Mouse (Mus musculus) layer of hippocampus, adult 8-10 months (tissue): ENCODE data around the gene Rbm42. TPM values are rescaled to one million over a fixed set of nuclear protein-coding genes. Genes with fewer than 3 reads are reported as not detected.

Source experiments
- DNase-seq, 2 experiments: peaks; one replicate each; pipeline ENCODE4 v3.0.0; 2022; ENCODE audit warnings: low spot score in 2 of 2
- total RNA-seq, 4 experiments: library from RNA; stranded (reverse); gene quantifications; 2 replicates each; pipeline ENCODE4 v1.2.4; 2022

The Rbm42 gene
- total RNA-seq, 4 experiments from 2014 or later = 61.9 to 71.5 (median 70.1) TPM

DNA sequence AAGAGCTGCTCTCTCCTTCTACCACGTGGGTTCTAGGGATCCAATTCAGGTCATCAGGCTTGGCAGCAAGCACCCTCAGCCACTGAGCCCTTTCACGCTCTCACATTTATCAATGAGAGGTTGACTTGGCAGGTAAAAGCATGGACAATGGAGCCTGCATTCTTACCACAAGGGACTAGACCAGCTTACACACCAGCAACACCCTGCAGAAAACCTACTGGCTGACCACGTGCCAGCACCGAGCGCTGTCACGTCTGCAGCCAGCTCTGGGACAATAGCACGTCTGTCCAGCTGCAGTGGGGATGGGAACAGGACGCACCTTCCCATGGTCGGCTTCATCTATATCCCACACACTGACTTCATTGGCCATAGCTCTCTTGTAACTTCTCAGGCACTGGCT, 31.5 kb downstream of the Rbm42 start:
- DNase-seq = no peak

DNA sequence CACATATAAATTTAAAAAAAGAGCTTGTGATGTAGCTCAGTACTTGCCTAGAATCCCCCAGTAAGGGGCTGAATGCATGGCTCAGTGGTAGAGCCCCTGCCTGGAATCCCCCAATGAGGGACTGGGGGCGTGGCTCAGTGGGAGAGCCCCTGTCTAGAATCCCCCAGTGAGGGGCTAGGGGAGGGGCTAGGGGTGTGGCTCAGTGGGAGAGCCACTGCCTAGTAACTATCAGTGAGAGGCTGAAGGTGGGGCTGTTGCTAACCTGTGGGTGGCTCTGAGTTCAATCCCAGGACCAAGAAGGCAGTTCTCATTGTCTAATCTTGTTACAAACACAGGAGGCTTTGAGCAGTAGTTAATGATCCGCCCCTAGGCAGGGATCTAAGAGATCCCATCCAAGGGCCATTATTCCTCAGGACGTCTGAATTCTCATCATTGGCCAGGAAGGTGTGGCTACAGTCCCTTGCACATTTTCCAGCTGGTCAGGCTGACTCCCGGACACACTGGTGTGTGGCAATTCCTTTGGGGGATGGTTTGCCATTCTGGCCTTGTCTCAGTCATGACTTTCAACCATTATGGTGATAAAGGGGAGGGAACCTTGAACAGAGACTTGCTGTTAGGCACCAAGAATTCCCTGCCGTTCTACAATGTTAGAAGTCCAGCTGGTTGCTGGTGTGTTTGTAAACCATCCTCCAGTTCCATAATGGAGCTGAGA, 34.9 kb downstream of the Rbm42 start:
- no peak for DNase-seq

DNA sequence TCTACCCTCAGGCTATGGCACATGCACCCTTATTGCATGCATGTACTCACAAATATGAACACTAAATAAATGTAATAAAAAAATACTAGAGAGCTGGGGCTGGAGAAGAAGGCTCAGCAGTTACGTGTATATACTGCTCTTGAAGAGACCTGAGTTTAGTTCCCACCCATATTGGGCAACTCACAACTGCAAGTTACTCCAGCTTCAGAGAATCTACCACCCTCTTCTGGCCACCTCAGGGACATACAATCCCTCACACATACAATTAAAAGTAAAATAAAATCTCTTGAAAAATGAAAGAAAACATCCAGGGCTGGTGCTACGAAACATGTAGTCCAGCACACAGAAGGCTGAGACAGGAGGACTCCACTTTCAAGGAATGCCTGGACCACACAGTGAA, 35.7 kb downstream of the Rbm42 start:
- DNase-seq = no peak

DNA sequence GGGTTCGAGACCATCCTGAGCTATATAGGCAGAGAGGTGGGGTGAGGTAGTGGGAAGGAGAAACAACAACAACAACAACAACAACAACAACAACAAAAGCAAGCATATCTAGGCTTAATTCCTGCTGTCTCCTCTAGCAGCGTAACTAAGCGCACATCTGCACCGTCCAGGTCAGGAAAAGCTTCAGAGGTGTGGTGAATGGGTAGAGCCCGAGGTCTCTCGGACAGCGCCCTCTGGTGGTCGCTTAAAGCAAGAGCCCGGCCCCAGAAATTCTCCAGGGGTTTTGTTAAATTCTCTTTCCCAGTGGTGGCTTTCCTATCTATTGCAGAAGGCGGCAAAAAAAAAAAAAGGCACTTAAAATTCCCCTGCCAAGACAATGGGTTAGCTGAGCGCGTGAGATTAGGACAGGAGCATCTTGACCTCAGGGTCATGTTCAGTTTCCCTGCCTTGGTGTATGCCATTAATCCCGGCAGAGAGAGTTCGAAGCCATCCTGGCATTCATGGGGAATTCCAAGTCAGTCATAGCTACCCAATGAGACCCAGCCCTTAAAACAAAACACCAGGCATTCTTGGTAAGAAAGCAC, 36.5 kb downstream of the Rbm42 start:
- DNase-seq = peak in 1 of 2 experiments; percentile 30

DNA sequence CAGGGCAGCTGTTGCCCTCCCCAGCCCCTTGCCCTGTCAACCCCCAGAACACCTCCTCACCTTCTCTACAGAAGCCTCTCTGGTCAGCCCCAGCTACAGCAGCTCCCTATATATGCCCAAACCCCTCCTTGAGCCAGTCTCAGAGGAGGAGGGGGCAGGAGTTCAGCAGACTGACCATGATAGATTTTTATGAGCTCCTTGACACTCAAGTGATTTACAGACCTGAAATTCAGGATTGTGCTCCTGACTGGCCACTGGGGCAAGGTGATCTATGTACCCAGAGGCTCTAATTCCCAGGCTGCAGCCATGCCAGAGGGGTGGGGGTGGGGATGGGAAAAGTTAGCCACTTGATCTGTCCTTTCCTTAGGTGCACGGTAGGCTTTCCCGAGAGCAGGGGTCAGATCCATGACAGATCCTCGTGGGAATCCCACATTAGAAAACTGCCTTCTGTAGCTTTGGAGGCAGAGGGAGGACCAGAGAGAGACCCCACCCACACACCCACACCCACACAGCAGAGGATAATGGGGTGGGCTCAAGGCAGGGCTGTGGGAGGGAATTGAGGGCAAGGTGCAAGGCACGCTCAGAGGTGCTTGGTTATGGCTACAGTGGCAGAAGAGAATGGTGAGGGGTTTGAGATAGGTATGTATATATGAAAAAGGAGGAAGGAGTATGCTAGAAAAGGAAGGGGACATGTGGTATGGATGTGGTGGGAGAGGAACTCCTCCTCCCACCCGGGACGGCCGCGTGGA, 37.3 kb downstream of the Rbm42 start, which contains the start of gene Upk1a:
Upk1a (minus strand) TSS at position 194 of the 749 bp plus-strand sequence.
- DNase-seq = no peak

- DNase-seq = no peak
These were observed 40.1 kb downstream of the Rbm42 start for GRCm38 (mm10) chr7:30610043-30610442.

GRCm38 (mm10) chr7:30608476-30608875, 41.6 kb downstream of the Rbm42 start:
- DNase-seq = no peak

- no peak for DNase-seq
These were observed 42.3 kb downstream of the Rbm42 start for GRCm38 (mm10) chr7:30607706-30608309.

DNA sequence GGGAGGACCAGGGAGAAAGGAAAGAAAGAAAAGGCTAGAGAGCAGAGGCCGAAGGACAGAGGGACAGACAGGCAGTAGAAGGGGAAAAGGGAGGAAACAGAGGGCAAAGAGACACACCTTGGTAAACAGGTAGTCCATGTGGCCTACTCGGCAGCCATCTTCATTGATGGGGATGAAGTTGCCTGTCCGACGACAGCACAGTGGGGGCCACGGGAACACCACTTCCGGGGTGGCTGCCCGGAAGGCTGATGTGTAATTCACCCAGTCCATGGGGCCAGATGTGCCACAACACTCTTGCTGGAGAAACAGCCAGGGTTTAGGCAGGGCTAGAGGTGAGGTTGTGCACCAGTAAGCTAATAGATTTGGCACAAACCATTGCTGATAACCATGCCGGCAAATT, 45.2 kb downstream of the Rbm42 start:
- DNase-seq = no peak

DNA sequence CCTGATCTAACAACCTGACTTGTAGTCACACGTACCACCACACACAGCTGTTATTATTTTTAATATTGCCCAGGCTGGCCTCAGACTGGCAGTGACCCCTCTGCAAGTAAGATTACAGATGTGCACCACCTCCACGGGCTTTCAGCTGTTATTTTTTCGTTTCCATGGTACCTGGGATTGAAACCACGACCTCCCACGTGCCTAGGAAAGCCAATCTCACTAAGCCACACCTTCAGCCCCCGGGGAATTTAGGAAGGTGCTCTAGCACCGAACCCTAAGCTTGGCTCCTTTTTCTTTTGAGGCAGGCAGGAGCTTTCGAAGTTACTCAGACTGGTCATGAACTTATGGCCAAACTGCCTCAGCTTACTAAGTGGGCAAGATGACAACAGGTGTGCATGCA, 45.7 kb downstream of the Rbm42 start:
- DNase-seq = no peak

DNA sequence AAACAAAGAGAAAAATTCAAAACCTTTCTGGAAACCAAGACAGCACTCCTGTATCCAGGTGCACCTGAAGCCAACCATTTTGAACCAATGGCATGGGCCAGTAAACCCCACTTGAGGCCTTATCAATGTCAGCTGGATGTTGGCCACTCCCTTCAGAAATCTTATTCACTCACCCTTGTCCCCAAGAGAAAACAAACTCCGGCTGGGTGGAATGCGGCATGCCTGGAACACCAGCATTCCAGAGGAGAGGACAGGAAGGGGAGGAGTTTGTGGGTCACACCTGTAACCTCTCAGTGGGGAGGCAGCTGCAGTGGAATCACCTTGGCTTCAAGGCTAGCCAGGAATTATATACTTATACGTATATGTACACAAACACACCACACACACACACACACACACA, 47.5 kb downstream of the Rbm42 start:
- no peak for DNase-seq

DNA sequence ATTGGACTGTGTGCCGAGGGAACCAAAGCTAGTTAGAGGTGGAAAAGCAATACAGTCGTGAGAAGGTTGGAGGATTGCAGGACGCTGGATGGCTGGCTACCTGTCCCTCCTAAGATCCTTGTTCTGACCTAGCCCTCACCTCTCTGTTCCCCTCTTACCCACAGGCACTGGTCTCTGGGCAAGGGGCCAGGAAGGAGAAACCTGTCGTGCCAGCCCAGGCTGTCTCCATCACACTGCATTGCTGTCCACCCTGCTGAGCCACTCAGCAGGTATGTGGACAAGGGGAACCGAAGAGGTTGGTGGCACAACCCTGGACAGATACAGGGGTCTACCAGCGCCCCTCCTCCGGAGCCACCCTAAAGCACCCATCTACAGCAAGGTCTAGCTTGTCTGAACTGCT, 49.5 kb downstream of the Rbm42 start:
- no peak for DNase-seq

- DNase-seq = peak; percentile 92 to 94
These were observed 50.2 kb downstream of the Rbm42 start for GRCm38 (mm10) chr7:30599933-30600353.

DNA sequence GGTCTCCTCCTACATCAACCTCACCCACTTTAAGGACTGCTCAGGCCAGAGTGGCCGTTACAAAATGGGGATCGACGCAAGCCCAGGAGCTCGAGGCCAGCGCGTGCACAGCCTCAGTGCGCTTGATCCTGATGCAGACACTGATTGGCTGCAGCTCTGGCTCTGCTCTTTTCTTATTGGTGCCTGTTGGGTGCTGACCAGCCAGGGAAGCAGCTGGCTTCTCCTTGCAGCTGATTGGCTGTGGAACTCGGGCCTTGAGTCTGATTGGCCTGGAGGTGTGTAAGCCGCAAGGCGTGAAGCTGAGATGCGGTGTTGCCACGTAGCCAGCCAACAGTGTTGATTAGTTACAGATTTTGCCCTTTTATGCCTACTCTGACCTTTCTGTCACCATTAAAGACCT, 51.3 kb downstream of the Rbm42 start, which contains the start of gene Zbtb32:
Zbtb32 (minus strand) TSS at position 124 of the 400 bp plus-strand sequence.
- DNase-seq = no peak

GRCm38 (mm10) chr7:30596811-30597210, 53.3 kb downstream of the Rbm42 start:
- no peak for DNase-seq

- no peak for DNase-seq
These were observed 54.0 kb downstream of the Rbm42 start for GRCm38 (mm10) chr7:30596093-30596492.

GRCm38 (mm10) chr7:30594510-30595024, 55.5 kb downstream of the Rbm42 start:
- no peak for DNase-seq

GRCm38 (mm10) chr7:30593579-30594509, 56.3 kb downstream of the Rbm42 start:
- DNase-seq = no peak

GRCm38 (mm10) chr7:30592772-30593423, 57.2 kb downstream of the Rbm42 start:
- no peak for DNase-seq

GRCm38 (mm10) chr7:30591605-30591951, 58.5 kb downstream of the Rbm42 start:
- no peak for DNase-seq
